Mouse (Mus musculus) cerebellum, postnatal 10 days (tissue): ENCODE data around the gene Rps21.
A peak's percentile ranks its signal among the peaks of the same experiment; 100 is the strongest.
"Not testable (repeated sequence)": the region's sequence is repeated elsewhere in the genome, so short reads cannot be mapped to it uniquely, and the experiment has no call there.

Experiments used
- DNase-seq, 2 experiments: peaks; one replicate each; pipeline ENCODE4 v3.0.0; 2021; ENCODE audit warnings: mixed read lengths in 2 of 2

The Rps21 gene

GRCm38 (mm10) chr2:180230482-180230881 lies 26.7 kb upstream of the Rps21 start:
- DNase-seq = no peak

GRCm38 (mm10) chr2:180233101-180233904 lies 23.9 kb upstream of the Rps21 start:
- DNase-seq = no peak

- DNase-seq = no peak
Measured at GRCm38 (mm10) chr2:180234353-180234752, 22.8 kb upstream of the Rps21 start.

- peak in 1 of 2 experiments; percentile 21 for DNase-seq
Measured at GRCm38 (mm10) chr2:180234980-180235379, 22.2 kb upstream of the Rps21 start.

GRCm38 (mm10) chr2:180235788-180236187 lies 21.4 kb upstream of the Rps21 start:
- no peak for DNase-seq

- no peak for DNase-seq
Measured at GRCm38 (mm10) chr2:180236500-180236899, 20.7 kb upstream of the Rps21 start.

GRCm38 (mm10) chr2:180236930-180237329 lies 20.2 kb upstream of the Rps21 start:
- no peak for DNase-seq

- no peak for DNase-seq
Measured at GRCm38 (mm10) chr2:180237601-180238345, 19.4 kb upstream of the Rps21 start.

- DNase-seq = no peak
Measured at GRCm38 (mm10) chr2:180238591-180238990, 18.6 kb upstream of the Rps21 start.

GRCm38 (mm10) chr2:180243108-180243507 lies 14.1 kb upstream of the Rps21 start:
- no peak for DNase-seq

- DNase-seq = no peak
Measured at GRCm38 (mm10) chr2:180247916-180248315, 9.3 kb upstream of the Rps21 start.

GRCm38 (mm10) chr2:180248947-180249660 lies 8.1 kb upstream of the Rps21 start:
- DNase-seq = no peak

- peak; percentile 92 to 93 for DNase-seq
Measured at GRCm38 (mm10) chr2:180250930-180251611, 6.1 kb upstream of the Rps21 start.

- peak in 1 of 2 experiments; percentile 19 for DNase-seq
Measured at GRCm38 (mm10) chr2:180251838-180252237, 5.3 kb upstream of the Rps21 start.

- DNase-seq = peak; percentile 47 to 59
Measured at GRCm38 (mm10) chr2:180254436-180255209, 2.6 kb upstream of the Rps21 start.

- DNase-seq = no peak
Measured at GRCm38 (mm10) chr2:180255701-180256100, 1.5 kb upstream of the Rps21 start.

- no peak for DNase-seq
Measured at GRCm38 (mm10) chr2:180256296-180257000, 729 bp upstream of the Rps21 start.

- no peak for DNase-seq
Measured at GRCm38 (mm10) chr2:180257963-180258865, 1.0 kb downstream of the Rps21 start.

GRCm38 (mm10) chr2:180258951-180259484 lies 1.8 kb downstream of the Rps21 start:
- DNase-seq = not testable (repeated sequence)
